Mouse (Mus musculus) forebrain, embryonic 13.5 days (tissue): ENCODE data around the gene Tdo2. TPM values are rescaled to one million over a fixed set of nuclear protein-coding genes. Genes with fewer than 3 reads are reported as not detected.

Source experiments
- ATAC-seq: fragments of 200-750 bp; cut with Nextera tagmentation; 2 replicates; pipeline ENCODE4 v1.8.0; 2017
- H3K27ac ChIP-seq: fragments of 300-500 bp; sonication (generic); 2 replicates; pipeline ENCODE4 v1.5.1; 2015; ENCODE audit warnings: inconsistent platforms, mild to moderate bottlenecking, moderate library complexity
- H3K27me3 ChIP-seq: fragments of 300-500 bp; sonication (generic); 2 replicates; pipeline ENCODE4 v1.6.1; 2015; ENCODE audit warnings: mild to moderate bottlenecking, inconsistent platforms
- H3K36me3 ChIP-seq: fragments of 300-500 bp; sonication (generic); 2 replicates; pipeline ENCODE4 v1.6.1; 2015; ENCODE audit warnings: mild to moderate bottlenecking, inconsistent platforms; ENCODE audit not compliant: poor library complexity, severe bottlenecking
- H3K4me1 ChIP-seq: fragments of 300-500 bp; sonication (generic); 2 replicates; pipeline ENCODE4 v1.6.1; 2015; ENCODE audit warnings: inconsistent platforms
- H3K4me2 ChIP-seq: fragments of 300-500 bp; sonication (generic); 2 replicates; pipeline ENCODE4 v1.6.1; 2015; ENCODE audit warnings: inconsistent platforms, mild to moderate bottlenecking, moderate library complexity
- H3K4me3 ChIP-seq: fragments of 300-500 bp; sonication (generic); 2 replicates; pipeline ENCODE4 v1.5.1; 2015; ENCODE audit warnings: mild to moderate bottlenecking, inconsistent platforms
- H3K9ac ChIP-seq: fragments of 300-500 bp; sonication (generic); 2 replicates; pipeline ENCODE4 v1.6.1; 2015; ENCODE audit warnings: mild to moderate bottlenecking, inconsistent platforms
- H3K9me3 ChIP-seq: fragments of 300-500 bp; sonication (generic); replicated peaks from 2 replicates; pipeline ENCODE4 v1.6.1; 2016; ENCODE audit warnings: inconsistent platforms
- WGBS: fragments of 180-500 bp; shearing (Covaris S2); methylation state at CpG from one replicate; pipeline ENCODE4 v1.1.7; 2015; 5-methylcytosine and 5-hydroxymethylcytosine counted together
- polyA plus RNA-seq: library from polyadenylated mRNA; unstranded; fragments of >200 nt; fragmentation: Nextera tagmentation; extraction: Ambion mirVana; gene quantifications from 2 replicates; pipeline ENCODE4 v1.2.1, GENCODE M21; 2015

Tdo2 gene
- polyA plus RNA-seq, 1 experiment from 2014 or later = 0.77 TPM

DNA sequence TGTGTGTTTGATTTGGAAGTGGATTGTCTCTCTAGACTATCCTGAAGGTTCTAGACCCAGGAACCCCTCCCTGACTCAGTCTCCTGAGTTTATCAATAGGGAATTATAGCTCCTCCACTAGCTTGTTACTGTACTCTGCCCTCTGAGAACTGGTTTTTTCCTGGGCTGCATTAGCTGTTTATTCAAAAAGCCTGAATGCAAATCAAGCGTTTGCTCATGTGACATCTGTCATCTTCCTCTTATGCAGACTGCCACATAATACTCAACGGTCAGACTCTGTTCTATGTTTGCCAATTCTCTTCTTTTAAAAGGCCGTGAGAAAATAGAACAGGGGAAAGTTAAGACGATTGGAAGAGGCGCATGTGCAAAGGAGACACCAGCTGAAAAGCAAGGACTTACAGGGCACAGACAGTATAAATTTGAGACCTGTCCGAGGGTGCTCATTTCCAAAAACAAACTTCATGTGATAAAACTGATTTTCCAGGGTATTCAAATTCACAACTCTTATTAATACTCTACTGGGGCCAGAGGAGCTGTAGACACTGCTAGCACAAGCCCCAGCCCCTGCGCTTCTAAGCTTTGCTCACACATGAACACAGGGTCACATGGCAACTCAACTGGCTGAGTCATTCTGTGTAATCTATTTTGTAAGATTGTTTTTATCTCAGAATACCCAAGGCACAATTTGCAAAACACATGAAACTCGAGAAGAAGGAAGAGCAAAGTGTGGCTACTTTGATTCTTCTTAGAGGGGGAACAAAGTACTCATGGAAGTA lies 7.3 kb upstream of the Tdo2 start:
- no peak overlapping the region for H3K4me2 ChIP-seq
- peaks cover 4% of the 10 kb centered on the region; the same call in 1 of the 2 replicates for H3K4me1 ChIP-seq
- H3K9me3 ChIP-seq = no peaks in the 10 kb centered on the region
- H3K4me3 ChIP-seq = no peak overlapping the region
- no peaks in the 10 kb centered on the region for H3K36me3 ChIP-seq
- no peaks in the 10 kb centered on the region for H3K27me3 ChIP-seq
- no peak for ATAC-seq
- WGBS = 79% methylated on average over 8 of the region's 8 CpGs
- no peak overlapping the region for H3K27ac ChIP-seq
- H3K9ac ChIP-seq = no peak overlapping the region

DNA sequence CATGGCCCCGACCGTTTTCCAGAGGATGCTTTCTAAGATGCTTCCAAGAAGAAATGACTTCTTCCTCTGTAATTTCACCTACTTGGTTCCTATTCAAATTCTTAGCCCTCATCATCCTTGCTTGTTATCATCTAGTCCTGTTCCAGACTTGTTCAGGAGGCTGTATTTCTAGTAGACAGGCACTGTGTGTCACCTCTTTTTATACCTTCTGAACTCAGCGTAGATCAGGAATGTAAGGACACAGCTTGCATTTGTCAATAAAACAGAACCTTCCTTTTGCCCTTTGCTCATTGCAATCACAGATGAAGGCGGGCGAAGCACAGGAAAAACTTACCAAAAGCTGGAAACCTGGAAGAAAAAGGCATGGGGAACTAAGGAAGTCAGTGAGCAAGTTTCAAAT lies 6.0 kb upstream of the Tdo2 start, which contains the start of gene Asic5:
Gene Asic5, plus strand, starts transcription at position 301 of the 400 bp plus-strand sequence.
- no peak for ATAC-seq
- H3K36me3 ChIP-seq = no peaks in the 10 kb centered on the region
- peaks cover 4% of the 10 kb centered on the region; the same call in 1 of the 2 replicates for H3K4me1 ChIP-seq
- WGBS = 93% methylated on average over 5 of the region's 5 CpGs
- H3K9me3 ChIP-seq = no peaks in the 10 kb centered on the region
- H3K27me3 ChIP-seq = no peaks in the 10 kb centered on the region
- H3K9ac ChIP-seq = no peak within 1 kb of the TSS
- no peak within 1 kb of the TSS for H3K4me2 ChIP-seq
- H3K4me3 ChIP-seq = no peak within 1 kb of the TSS
- no peak within 1 kb of the TSS for H3K27ac ChIP-seq

DNA sequence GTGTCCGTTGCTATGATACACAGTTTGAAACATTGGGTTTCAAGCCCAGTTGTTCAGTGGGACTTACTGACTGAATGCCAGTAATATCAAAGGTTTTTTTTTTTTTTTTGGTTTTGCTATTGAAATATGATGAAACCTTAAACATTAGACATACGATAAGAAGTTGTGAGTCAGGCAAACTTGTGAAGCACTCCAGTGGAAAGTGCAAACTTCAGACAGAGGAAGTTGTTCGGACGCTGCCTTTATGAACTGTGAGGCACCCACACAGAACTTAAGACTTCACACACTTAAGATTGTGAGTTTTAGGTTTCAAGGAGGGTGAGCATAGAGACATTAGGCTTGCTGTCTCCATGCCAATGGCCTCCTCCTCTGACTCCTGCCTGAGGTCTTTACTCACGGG lies 5.6 kb upstream of the Tdo2 start:
- H3K9ac ChIP-seq = no peak overlapping the region
- H3K27ac ChIP-seq = no peak overlapping the region
- no peak for ATAC-seq
- H3K27me3 ChIP-seq = no peaks in the 10 kb centered on the region
- 94% methylated on average over 5 of the region's 5 CpGs for WGBS
- H3K9me3 ChIP-seq = no peaks in the 10 kb centered on the region
- H3K4me3 ChIP-seq = no peak overlapping the region
- no peaks in the 10 kb centered on the region for H3K36me3 ChIP-seq
- H3K4me2 ChIP-seq = no peak overlapping the region
- peaks cover 4% of the 10 kb centered on the region; the same call in 1 of the 2 replicates for H3K4me1 ChIP-seq

DNA sequence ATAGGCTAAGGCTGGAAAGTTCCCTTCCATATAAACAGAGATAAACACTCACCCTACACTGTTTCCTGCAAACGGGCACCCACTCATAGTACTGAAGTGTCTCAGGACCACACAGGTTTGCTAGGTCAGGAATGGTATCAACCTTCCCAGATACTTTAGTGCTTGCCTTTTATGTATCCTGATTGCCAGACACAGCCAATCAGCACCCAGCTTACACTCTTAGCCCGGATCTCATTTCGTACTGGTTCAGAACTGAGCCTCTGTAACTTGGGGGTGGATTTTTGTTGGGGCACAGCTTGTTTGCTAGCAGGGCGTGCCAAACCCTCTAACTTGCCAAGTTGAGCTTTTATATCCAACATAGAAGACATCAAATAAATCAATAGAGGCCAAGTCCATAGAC lies 395 bp downstream of the Tdo2 start:
- Histone ChIP-seq H3K27me3 (no peaks in the 10 kb centered on the region), H3K27ac (no peak overlapping the region), H3K4me1 (no peaks in the 10 kb centered on the region), H3K9ac (no peak overlapping the region), H3K36me3 (no peaks in the 10 kb centered on the region), H3K9me3 (no peaks in the 10 kb centered on the region), H3K4me2 (no peak overlapping the region), H3K4me3 (no peak overlapping the region)
- no peak for ATAC-seq
- WGBS = 77% methylated on average over 4 of the region's 4 CpGs

DNA sequence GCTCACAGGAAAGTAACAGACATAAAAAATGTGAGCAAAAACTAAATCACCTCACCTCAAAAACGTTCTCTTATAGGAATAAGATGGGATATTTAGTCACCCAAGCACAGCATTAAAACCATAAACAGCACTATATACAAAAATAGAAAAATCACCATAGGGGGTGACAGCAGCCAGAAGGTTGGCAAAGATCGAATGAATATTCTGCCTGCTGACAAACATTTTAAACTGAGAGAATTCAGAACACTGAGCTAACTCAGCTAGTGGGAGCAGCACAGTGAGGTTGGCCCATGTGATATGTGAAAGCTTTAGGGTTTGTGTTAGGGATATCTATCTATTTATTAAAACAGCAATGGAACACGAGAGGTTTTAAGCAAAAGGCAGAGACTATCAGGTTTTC lies 11.4 kb downstream of the Tdo2 start:
- no peak overlapping the region for H3K27ac ChIP-seq
- no peaks in the 10 kb centered on the region for H3K9me3 ChIP-seq
- H3K9ac ChIP-seq = no peak overlapping the region
- ATAC-seq = no peak
- H3K4me1 ChIP-seq = no peaks in the 10 kb centered on the region
- WGBS = 72% methylated on average over 3 of the region's 3 CpGs
- H3K4me3 ChIP-seq = no peak overlapping the region
- H3K4me2 ChIP-seq = no peak overlapping the region
- no peaks in the 10 kb centered on the region for H3K36me3 ChIP-seq
- no peaks in the 10 kb centered on the region for H3K27me3 ChIP-seq

DNA sequence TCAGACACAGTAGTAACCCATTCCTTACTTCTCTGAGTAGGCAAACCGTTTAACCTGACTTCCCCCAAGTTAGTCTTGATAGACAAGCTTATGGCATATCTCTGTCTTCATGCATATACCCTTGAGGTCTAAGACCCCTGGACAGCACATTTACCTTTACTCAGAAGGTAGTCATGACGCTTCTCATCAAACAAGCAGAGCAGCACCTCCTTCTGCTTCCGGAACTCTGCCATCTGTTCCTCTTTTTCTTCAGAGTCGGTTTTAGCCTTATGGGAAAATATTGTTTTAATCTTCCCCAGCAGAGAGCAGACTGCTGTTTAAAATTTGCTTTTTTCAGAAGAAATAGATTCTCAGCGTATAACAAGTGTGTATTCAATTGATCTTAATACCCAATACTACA lies 12.2 kb downstream of the Tdo2 start:
- no peaks in the 10 kb centered on the region for H3K4me1 ChIP-seq
- H3K27me3 ChIP-seq = no peaks in the 10 kb centered on the region
- ATAC-seq = no peak
- H3K36me3 ChIP-seq = no peaks in the 10 kb centered on the region
- no peak overlapping the region for H3K4me3 ChIP-seq
- H3K4me2 ChIP-seq = no peak overlapping the region
- H3K27ac ChIP-seq = no peak overlapping the region
- WGBS = 79% methylated on average over 5 of the region's 5 CpGs
- H3K9me3 ChIP-seq = no peaks in the 10 kb centered on the region
- H3K9ac ChIP-seq = no peak overlapping the region

DNA sequence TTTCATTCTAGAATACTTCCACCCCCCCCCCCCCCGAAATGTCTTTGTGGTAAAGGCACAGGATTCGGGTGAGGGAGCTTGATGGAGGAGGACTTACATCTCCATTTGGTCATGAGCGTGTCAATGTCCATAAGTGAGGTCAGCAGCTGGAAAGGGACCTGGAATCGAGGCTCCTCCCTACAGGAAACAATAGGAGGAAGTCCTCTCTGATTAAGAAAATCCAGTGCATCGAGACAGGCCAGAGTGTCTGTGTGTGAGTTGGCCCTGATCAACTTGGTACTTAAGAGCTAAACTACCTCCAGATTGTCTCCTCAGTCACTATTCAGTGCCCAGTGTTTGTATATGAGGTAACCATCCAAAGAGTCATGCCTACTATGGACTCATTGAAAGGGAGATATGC lies 14.7 kb downstream of the Tdo2 start:
- Histone ChIP-seq H3K27me3 (no peaks in the 10 kb centered on the region), H3K9ac (no peak overlapping the region), H3K27ac (no peak overlapping the region), H3K4me1 (no peaks in the 10 kb centered on the region), H3K9me3 (no peaks in the 10 kb centered on the region), H3K4me2 (no peak overlapping the region), H3K36me3 (no peaks in the 10 kb centered on the region), H3K4me3 (no peak overlapping the region)
- WGBS = 90% methylated on average over 5 of the region's 5 CpGs
- ATAC-seq = no peak

DNA sequence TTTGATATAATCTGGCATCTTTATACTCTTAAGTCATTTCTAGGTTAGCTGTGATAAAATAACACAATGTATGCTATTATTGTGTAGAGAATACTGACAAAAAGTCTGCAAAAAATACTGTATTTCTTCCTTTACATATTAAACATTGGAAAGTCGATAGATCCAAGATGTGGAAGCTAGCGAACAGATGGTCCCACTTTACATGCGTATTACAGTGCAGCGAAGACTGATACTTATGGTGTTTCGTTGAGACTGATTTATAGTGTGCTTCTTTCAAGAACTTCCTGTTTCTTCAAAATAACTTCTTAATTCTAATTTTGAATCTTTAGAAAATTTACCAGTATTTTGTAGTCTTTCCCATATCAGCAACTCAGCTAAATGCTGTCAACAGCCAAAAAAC lies 18.5 kb downstream of the Tdo2 start:
- no peak overlapping the region for H3K4me3 ChIP-seq
- H3K9ac ChIP-seq = no peak overlapping the region
- WGBS = 92% methylated on average over 5 of the region's 5 CpGs
- H3K4me1 ChIP-seq = no peaks in the 10 kb centered on the region
- no peak overlapping the region for H3K4me2 ChIP-seq
- H3K27ac ChIP-seq = no peak overlapping the region
- H3K27me3 ChIP-seq = no peaks in the 10 kb centered on the region
- no peak for ATAC-seq
- H3K9me3 ChIP-seq = no peaks in the 10 kb centered on the region
- H3K36me3 ChIP-seq = no peaks in the 10 kb centered on the region

DNA sequence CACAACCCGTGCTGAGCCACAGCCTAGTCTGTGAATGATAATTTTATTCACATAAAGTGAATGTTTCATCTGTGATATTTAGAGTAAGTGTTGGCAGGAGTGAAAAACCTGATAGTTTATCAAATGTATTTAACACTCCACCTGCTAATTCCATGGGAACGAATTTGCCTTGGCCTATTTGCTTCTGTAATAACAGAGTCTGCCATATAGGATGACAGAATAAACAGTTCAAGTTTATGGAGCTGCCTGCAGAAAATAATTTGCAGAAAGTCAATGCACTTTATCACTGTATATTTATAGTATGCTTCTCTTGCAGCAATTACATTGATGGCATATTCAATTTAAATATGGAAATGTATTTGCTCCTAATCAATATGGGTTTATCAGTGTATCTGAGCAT lies 24.2 kb downstream of the Tdo2 start:
- 65% methylated on average over 2 of the region's 2 CpGs for WGBS
- H3K4me1 ChIP-seq = no peaks in the 10 kb centered on the region
- no peak; the same call in 1 of the 2 replicates for ATAC-seq

DNA sequence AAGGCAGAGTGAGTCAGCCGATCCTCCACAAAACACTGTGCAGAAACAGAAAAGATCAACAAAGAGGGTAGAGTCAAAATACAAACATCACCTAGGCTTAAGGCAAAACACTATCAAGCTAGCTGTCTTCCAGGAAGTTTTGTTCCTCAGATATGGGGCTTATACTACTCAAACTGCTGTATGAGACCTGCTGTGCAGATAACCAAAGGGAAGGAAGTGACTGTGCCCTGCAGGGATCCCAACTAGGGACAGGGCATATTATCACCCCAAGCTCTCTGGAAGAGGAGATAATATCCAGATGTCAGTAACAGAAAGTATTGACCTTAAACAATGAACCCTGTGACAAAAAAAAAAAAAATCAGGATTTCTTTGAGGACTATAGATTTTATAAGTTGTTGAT lies 27.0 kb downstream of the Tdo2 start:
- H3K4me1 ChIP-seq = no peaks in the 10 kb centered on the region
- no peak overlapping the region for H3K9ac ChIP-seq
- no peak overlapping the region for H3K4me3 ChIP-seq
- H3K27me3 ChIP-seq = no peaks in the 10 kb centered on the region
- no peak overlapping the region for H3K27ac ChIP-seq
- no peaks in the 10 kb centered on the region for H3K36me3 ChIP-seq
- H3K9me3 ChIP-seq = no peaks in the 10 kb centered on the region
- 83% methylated on average over 1 of the region's 1 CpGs for WGBS
- no peak overlapping the region for H3K4me2 ChIP-seq
- no peak for ATAC-seq

More for the DNA sequence above, 24.2 kb downstream of the Tdo2 start:
- Histone ChIP-seq H3K27me3 (no peaks in the 10 kb centered on the region), H3K36me3 (no peaks in the 10 kb centered on the region), H3K9ac (no peak overlapping the region), H3K4me3 (no peak overlapping the region), H3K9me3 (no peaks in the 10 kb centered on the region), H3K27ac (no peak overlapping the region), H3K4me2 (no peak overlapping the region)

DNA sequence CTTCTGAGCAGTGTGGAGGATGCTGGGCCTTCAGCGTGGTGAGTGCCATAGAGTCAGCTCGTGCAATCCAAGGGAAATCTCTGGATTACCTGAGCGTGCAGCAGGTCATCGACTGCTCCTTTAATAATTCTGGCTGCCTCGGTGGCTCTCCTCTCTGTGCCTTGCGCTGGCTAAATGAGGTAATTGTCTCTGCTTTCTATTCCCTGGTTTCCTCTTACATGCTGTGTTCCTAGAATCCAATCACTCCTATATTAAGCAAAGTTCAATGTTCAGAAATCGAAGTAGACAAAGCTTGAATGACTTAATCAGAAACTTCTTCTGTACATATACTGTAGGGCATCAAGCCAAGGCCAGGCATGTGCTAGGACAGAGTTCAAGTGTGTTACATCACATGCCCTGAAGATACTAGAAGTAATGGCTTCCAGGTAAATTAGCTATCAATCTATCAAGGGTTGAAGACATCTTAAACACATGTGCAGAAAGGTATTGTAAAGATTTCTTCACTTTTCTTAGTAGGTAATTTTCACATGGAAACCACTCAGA lies 31.1 kb downstream of the Tdo2 start:
- no peak overlapping the region for H3K4me3 ChIP-seq
- 91% methylated on average over 7 of the region's 7 CpGs for WGBS
- no peak for ATAC-seq
- no peak overlapping the region for H3K4me2 ChIP-seq
- H3K9me3 ChIP-seq = no peaks in the 10 kb centered on the region
- H3K4me1 ChIP-seq = no peaks in the 10 kb centered on the region
- no peak overlapping the region for H3K27ac ChIP-seq
- H3K36me3 ChIP-seq = no peaks in the 10 kb centered on the region
- H3K9ac ChIP-seq = no peak overlapping the region
- H3K27me3 ChIP-seq = no peaks in the 10 kb centered on the region

DNA sequence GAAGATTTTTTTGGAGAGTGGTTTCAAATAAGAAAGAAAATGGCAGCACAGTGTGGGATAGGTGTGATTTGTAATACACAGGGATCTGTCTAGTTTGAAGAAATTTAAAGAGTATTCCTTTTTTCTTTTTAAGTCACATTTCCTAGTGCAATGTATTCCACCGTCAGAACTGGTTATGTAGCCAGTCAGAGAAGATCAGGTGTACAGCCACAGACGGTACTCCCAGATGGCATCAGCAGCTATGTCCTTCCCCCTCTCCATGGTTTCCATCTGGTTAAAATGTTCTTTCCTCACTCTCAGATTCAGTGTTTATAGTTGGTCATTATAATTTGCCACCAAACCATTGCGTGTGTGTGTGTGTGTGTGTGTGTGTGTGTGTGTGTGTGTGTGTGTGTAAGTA lies 32.9 kb downstream of the Tdo2 start:
- whole genome bisulfite sequencing = 77% methylated on average over 3 of the region's 3 CpGs
- no peak for ATAC-seq

DNA sequence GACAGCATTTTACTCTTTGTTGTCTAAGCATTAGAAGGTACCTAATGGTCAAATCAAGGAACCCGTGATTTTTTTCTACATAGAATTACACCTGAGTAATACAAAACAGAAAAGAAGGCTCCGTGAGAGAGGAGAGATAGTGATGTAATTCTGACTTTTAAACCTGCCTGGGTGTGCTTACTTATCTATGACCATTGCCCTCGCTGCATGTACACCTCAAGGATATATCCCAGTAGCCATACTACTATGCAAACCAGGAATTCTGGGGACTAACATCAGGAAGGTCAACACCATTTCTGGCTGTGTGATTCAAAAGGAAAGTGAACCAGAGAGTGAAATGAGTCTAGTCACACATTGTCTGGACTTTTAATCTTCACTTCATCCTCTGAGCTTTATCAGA lies 33.7 kb downstream of the Tdo2 start:
- no peak overlapping the region for H3K4me3 ChIP-seq

More for the DNA sequence above, 32.9 kb downstream of the Tdo2 start:
- Histone ChIP-seq H3K9me3 (no peaks in the 10 kb centered on the region), H3K27me3 (no peaks in the 10 kb centered on the region), H3K4me2 (no peak overlapping the region), H3K36me3 (no peaks in the 10 kb centered on the region), H3K9ac (no peak overlapping the region), H3K27ac (no peak overlapping the region), H3K4me1 (no peaks in the 10 kb centered on the region), H3K4me3 (no peak overlapping the region)

More for the DNA sequence above, 33.7 kb downstream of the Tdo2 start:
- Histone ChIP-seq H3K4me2 (no peak overlapping the region), H3K9ac (no peak overlapping the region), H3K4me1 (no peaks in the 10 kb centered on the region), H3K27ac (no peak overlapping the region), H3K27me3 (no peaks in the 10 kb centered on the region), H3K36me3 (no peaks in the 10 kb centered on the region), H3K9me3 (no peaks in the 10 kb centered on the region)
- WGBS = 93% methylated on average over 3 of the region's 3 CpGs
- ATAC-seq = no peak
